ENCODE assay signal across 9 mouse cellular contexts in the genomic region with DNA sequence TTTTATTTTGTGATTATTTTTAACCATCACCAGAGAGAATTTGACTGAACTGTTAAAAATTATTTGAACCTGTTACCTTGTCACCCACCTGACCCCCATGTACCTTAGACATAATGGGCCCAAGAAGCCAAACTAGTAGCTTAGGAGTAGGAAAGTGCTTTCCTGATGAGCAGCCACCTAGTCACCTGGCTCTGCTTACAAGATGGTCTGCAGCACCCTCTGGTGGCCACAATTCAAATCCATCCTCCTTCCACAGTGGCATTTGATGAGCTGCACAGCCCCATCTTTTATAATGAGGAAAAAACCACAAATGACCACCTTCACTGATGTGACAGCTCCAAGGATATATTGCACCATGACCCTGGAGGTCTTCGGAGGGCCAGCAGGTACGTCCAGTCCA. TPM values are rescaled to one million over a fixed set of nuclear protein-coding genes. Genes with fewer than 3 reads are reported as not detected.
DNase-seq lines count a peak whose midpoint lies in the region; ATAC-seq and TF ChIP-seq lines count a peak whose summit lies in the region.
"Had no signal": no experiment of that assay in that cellular context is flagged by ENCODE, and none has a peak within 500 bp of the region (broad histone marks: within the 10 kb centered on the region; RNA-seq: fewer than 3 reads in every experiment).

No protein-coding gene starts in this region.

- WGBS in kidney, embryonic 16.5 days, result 70% methylated on average over 2 of the region's 2 CpGs
- 78% methylated on average over 2 of the region's 2 CpGs for WGBS in hindbrain, embryonic 11.5 days
- 72% methylated on average over 2 of the region's 2 CpGs for WGBS in stomach, postnatal 0 days

- H3K4me1 ChIP-seq in kidney, embryonic 16.5 days (ENCODE audit: insufficient read depth, low read length), result no peaks in the 10 kb centered on the region
- H3K4me1 ChIP-seq in hindbrain, embryonic 11.5 days (replicated peaks; ENCODE audit: control insufficient read depth, insufficient read depth, low read length), result no peaks in the 10 kb centered on the region
- H3K4me1 ChIP-seq in stomach, postnatal 0 days (replicated peaks; ENCODE audit: control insufficient read depth, insufficient read depth), result no peaks in the 10 kb centered on the region
- H3K4me1 ChIP-seq: embryonic facial prominence, embryonic 12.5 days had no signal

- H3K9ac ChIP-seq in kidney, embryonic 16.5 days (replicated peaks; ENCODE audit: low read length), result no peak overlapping the region
- H3K9ac ChIP-seq in hindbrain, embryonic 11.5 days (ENCODE audit: low read depth, low read length), result no peak overlapping the region
- H3K9ac ChIP-seq in stomach, postnatal 0 days (ENCODE audit: low read length), result no peak overlapping the region
- H3K9ac ChIP-seq: embryonic facial prominence, embryonic 12.5 days had no signal

- H3K27ac ChIP-seq in kidney, embryonic 16.5 days (ENCODE audit: low read length), result no peak overlapping the region
- no peak overlapping the region for H3K27ac ChIP-seq in hindbrain, embryonic 11.5 days (ENCODE audit: low read depth, low read length)
- H3K27ac ChIP-seq in stomach, postnatal 0 days (replicated peaks), result no peak overlapping the region
- H3K27ac ChIP-seq: embryonic facial prominence, embryonic 12.5 days had no signal

- H3K4me3 ChIP-seq in kidney, embryonic 16.5 days (ENCODE audit: low read length), result no peak overlapping the region
- H3K4me3 ChIP-seq in hindbrain, embryonic 11.5 days (ENCODE audit: low read depth, low read length), result no peak overlapping the region
- H3K4me3 ChIP-seq in stomach, postnatal 0 days (ENCODE audit: low read depth, low read length), result no peak overlapping the region
- H3K4me3 ChIP-seq: embryonic facial prominence, embryonic 12.5 days had no signal

- H3K4me2 ChIP-seq in kidney, embryonic 16.5 days (replicated peaks; ENCODE audit: low read depth, low read length), result no peak overlapping the region
- H3K4me2 ChIP-seq in hindbrain, embryonic 11.5 days (replicated peaks; ENCODE audit: low read depth, low read length), result no peak overlapping the region
- H3K4me2 ChIP-seq in stomach, postnatal 0 days (replicated peaks; ENCODE audit: low read depth), result no peak overlapping the region
- H3K4me2 ChIP-seq: embryonic facial prominence, embryonic 12.5 days had no signal

- ATAC-seq in kidney, embryonic 16.5 days (ENCODE audit: low FRiP score, low TSS enrichment), result no peak
- ATAC-seq in hindbrain, embryonic 11.5 days (ENCODE audit: low FRiP score), result peak; percentile 45
- ATAC-seq in stomach, postnatal 0 days (ENCODE audit: low FRiP score, low TSS enrichment), result no peak

- peak; percentile 83 for TF ChIP-seq CTCF in stomach, postnatal 0 days (IDR thresholded peaks at IDR 0.05; ENCODE audit: low read depth)

- no peak for TF ChIP-seq EP300 in stomach, postnatal 0 days (optimal IDR thresholded peaks at IDR 0.05)

- H3K36me3 ChIP-seq in kidney, embryonic 16.5 days (ENCODE audit: insufficient read depth, low read length), result peaks cover 45% of the 10 kb centered on the region
- 0 out of 2 replicates have a peak, but pooled peaks cover 2% of the 10 kb centered on the region for H3K36me3 ChIP-seq in hindbrain, embryonic 11.5 days (ENCODE audit: control insufficient read depth, insufficient read depth, low read length)
- peaks cover 9% of the 10 kb centered on the region for H3K36me3 ChIP-seq in stomach, postnatal 0 days (ENCODE audit: control insufficient read depth, insufficient read depth, low read length)

- H3K27me3 ChIP-seq in kidney, embryonic 16.5 days (ENCODE audit: insufficient read depth, low read length), result no peaks in the 10 kb centered on the region
- H3K27me3 ChIP-seq in hindbrain, embryonic 11.5 days (ENCODE audit: control insufficient read depth, insufficient read depth, low read length), result no peaks in the 10 kb centered on the region
- H3K27me3 ChIP-seq in stomach, postnatal 0 days (ENCODE audit: control insufficient read depth, insufficient read depth, low read length), result no peaks in the 10 kb centered on the region
- H3K27me3 ChIP-seq: embryonic facial prominence, embryonic 12.5 days had no signal

- DNase-seq in kidney, adult 11 months, result peak; percentile 28
- peak; percentile 70 for DNase-seq in ZHBTc4 (ENCODE audit: low read depth, low spot score)
- DNase-seq in embryo, embryonic 10 days (ENCODE audit: low spot score), result peak; percentile 75
- peak; percentile 77 for DNase-seq in hindbrain, embryonic 11.5 days (ENCODE audit: low spot score)
- peak; percentile 75 to 81 for DNase-seq in layer of hippocampus, postnatal 10 days (ENCODE audit: low spot score in 2 of 2)
- DNase-seq in mesoderm, embryonic 11.5 days (ENCODE audit: low read depth, low spot score), result peak; percentile 66
- peak; percentile 63 for DNase-seq in stomach, postnatal 0 days (ENCODE audit: low spot score)

- no peaks in the 10 kb centered on the region for H3K9me3 ChIP-seq in kidney, embryonic 16.5 days (ENCODE audit: low read length)
- no peaks in the 10 kb centered on the region for H3K9me3 ChIP-seq in hindbrain, embryonic 11.5 days (ENCODE audit: control insufficient read depth, low read length)
- H3K9me3 ChIP-seq in stomach, postnatal 0 days (ENCODE audit: control insufficient read depth, low read length), result no peaks in the 10 kb centered on the region
- H3K9me3 ChIP-seq: embryonic facial prominence, embryonic 12.5 days had no signal

RNA-seq across cellular contexts. Expression of gene Ice1, which starts 50.5 kb away (rescaled TPM):
- 19.8 and 19.9 TPM in 2 replicates for polyA plus RNA-seq in kidney, embryonic 16.5 days (2015; fragmentation: Nextera tagmentation; extraction: Ambion mirVana)
- polyA plus RNA-seq in hindbrain, embryonic 11.5 days (2014; fragmentation: Nextera tagmentation; extraction: Ambion mirVana), result 26.8 and 28.4 TPM in 2 replicates
- 10 to 100 TPM; 70.9 to 80.0 TPM for total RNA-seq in layer of hippocampus, postnatal 10 days (2021)
- polyA plus RNA-seq in stomach, postnatal 0 days (2015; fragmentation: Nextera tagmentation; extraction: Ambion mirVana), result 6.0 and 7.3 TPM in 2 replicates

Comparison
In these comparisons a context has a peak if more than half of its experiments do, and no peak if none do; other contexts are left out.
1. DNase-seq: peak in every context shown above with its lines; median percentile 78 in layer of hippocampus, postnatal 10 days; 77 in hindbrain, embryonic 11.5 days; 75 in embryo, embryonic 10 days; 70 in ZHBTc4; 66 in mesoderm, embryonic 11.5 days; 63 in stomach, postnatal 0 days; 28 in kidney, adult 11 months.